Mouse (Mus musculus) liver, adult 2 months (tissue): ENCODE data around the gene Tff3.

Experiments
- CTCF ChIP-seq: fragments of 200-500 bp; IDR thresholded peaks from 2 replicates; pipeline ENCODE4 v1.5.1; 2011; ENCODE audit warnings: low read depth, low read length, control low read depth
- POLR2A ChIP-seq: fragments of 200-500 bp; IDR thresholded peaks from 2 replicates; pipeline ENCODE4 v1.6.1; 2011; ENCODE audit warnings: low read length, control low read depth; ENCODE audit not compliant: insufficient read depth; ENCODE audit errors: extremely low read depth

DNA sequence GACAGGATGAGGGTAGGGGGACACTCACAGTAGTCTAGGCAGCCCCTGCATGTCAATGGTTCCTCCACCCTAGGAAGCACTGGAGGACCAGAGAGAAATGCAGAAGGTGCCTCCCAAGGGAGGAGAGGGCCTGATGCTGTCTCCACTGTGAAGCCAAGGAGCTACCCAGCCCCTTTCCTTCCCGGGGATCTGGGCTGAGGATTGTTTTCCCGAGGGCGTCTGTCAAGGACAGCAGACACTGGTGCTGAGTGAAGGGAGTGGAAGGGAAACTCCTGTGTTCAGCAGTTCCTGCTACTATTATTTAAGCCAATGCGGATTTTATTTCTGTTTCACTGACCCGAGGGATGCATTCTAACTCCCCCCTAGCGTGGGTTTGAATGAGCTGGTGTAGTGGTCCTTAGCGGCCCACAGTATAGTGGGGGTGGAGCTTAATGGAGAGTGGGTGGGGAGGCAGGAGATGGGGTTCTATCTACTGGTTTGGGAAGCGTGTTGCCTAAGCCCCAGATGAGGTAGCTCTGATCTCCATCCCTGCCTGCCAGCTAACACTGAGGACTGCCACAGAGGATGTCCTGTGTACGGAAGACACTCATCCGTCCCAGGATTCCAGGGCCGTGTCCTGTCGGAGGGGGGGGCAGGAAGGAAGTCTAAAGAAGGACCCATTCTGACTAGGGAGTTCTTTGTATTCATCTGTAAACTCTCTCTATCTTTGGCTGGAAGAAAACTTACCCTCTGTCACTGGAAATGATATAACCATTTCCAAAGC is 50.2 kb downstream of the Tff3 start:
- TF ChIP-seq CTCF (no peak), POLR2A (no peak)
